Mouse (Mus musculus) layer of hippocampus, adult 18-20 months (tissue): Measurements from ENCODE around the gene Cox8a. TPM values are rescaled to one million over a fixed set of nuclear protein-coding genes. Genes with fewer than 3 reads are reported as not detected.

ENCODE experiments used
- DNase-seq, 2 experiments: peaks; one replicate each; pipeline ENCODE4 v3.0.0; 2022; ENCODE audit warnings: low spot score in 2 of 2
- long read RNA-seq: library from polyadenylated mRNA; stranded (forward); transcript quantifications from one replicate; pipeline ENCODE4 v2.0.0, GENCODE M21; 2021
- total RNA-seq, 2 experiments: library from RNA; stranded (reverse); gene quantifications; 2 replicates each; pipeline ENCODE4 v1.2.3; 2021

Gene Cox8a
- total RNA-seq: 1,000 to 10,000 TPM in 1 of 2 experiments, 100 to 1,000 TPM in 1; 974 to 1,030 TPM
- long read RNA-seq, transcript Cox8a-201 (2 exons, 550 nt): major isoform, 740 of 748 reads
- long read RNA-seq, partial matches to known transcripts: 1 of 748 reads
- long read RNA-seq, other reads (novel, unspliced or antisense): 7 of 748 reads

- peak; percentile 98 for DNase-seq
Measured at GRCm38 (mm10) chr19:7217162-7217925, at the start of gene Cox8a. Cox8a (minus strand) TSS chr19:7217616.

GRCm38 (mm10) chr19:7266421-7266831 lies 49.0 kb upstream of the Cox8a start:
- DNase-seq: no peak

GRCm38 (mm10) chr19:7265478-7266191 lies 48.2 kb upstream of the Cox8a start:
- DNase-seq: no peak

GRCm38 (mm10) chr19:7264766-7265331 lies 47.4 kb upstream of the Cox8a start:
- DNase-seq: no peak

GRCm38 (mm10) chr19:7264088-7264765 lies 46.8 kb upstream of the Cox8a start:
- peak in 1 of 2 experiments; percentile 74 for DNase-seq

- no peak for DNase-seq
Measured at GRCm38 (mm10) chr19:7262592-7262991, 45.2 kb upstream of the Cox8a start.

- DNase-seq: no peak
Measured at GRCm38 (mm10) chr19:7261964-7262363, 44.5 kb upstream of the Cox8a start.

- no peak for DNase-seq
Measured at GRCm38 (mm10) chr19:7261476-7261875, 44.1 kb upstream of the Cox8a start.

- DNase-seq: no peak
Measured at GRCm38 (mm10) chr19:7257881-7258280, 40.5 kb upstream of the Cox8a start.

- DNase-seq: no peak
Measured at GRCm38 (mm10) chr19:7246021-7246420, 28.6 kb upstream of the Cox8a start.

- peak; percentile 88 to 93 for DNase-seq
Measured at GRCm38 (mm10) chr19:7240782-7241690, 23.6 kb upstream of the Cox8a start, which contains the start of gene Naa40. Naa40 (minus strand) TSS chr19:7241183.

- no peak for DNase-seq
Measured at GRCm38 (mm10) chr19:7240291-7240690, 22.9 kb upstream of the Cox8a start.

- DNase-seq: no peak
Measured at GRCm38 (mm10) chr19:7239574-7239973, 22.2 kb upstream of the Cox8a start.

- DNase-seq: no peak
Measured at GRCm38 (mm10) chr19:7236742-7237141, 19.3 kb upstream of the Cox8a start.

GRCm38 (mm10) chr19:7236011-7236410 lies 18.6 kb upstream of the Cox8a start:
- no peak for DNase-seq

- DNase-seq: no peak
Measured at GRCm38 (mm10) chr19:7235461-7235860, 18.0 kb upstream of the Cox8a start.

GRCm38 (mm10) chr19:7234537-7235221 lies 17.3 kb upstream of the Cox8a start:
- peak; percentile 73 to 89 for DNase-seq

GRCm38 (mm10) chr19:7226511-7226914 lies 9.1 kb upstream of the Cox8a start:
- no peak for DNase-seq

GRCm38 (mm10) chr19:7225096-7225690 lies 7.8 kb upstream of the Cox8a start:
- DNase-seq: no peak
